Mouse (Mus musculus) heart, postnatal 4 days (tissue): ENCODE results near the gene Ehmt2. TPM values are rescaled to one million over a fixed set of nuclear protein-coding genes. Genes with fewer than 3 reads are reported as not detected.
"Not testable (repeated sequence)": the region's sequence is repeated elsewhere in the genome, so short reads cannot be mapped to it uniquely, and the experiment has no call there.

Experiments
- DNase-seq: peaks from one replicate; pipeline ENCODE4 v3.0.0; 2021
- total RNA-seq, 2 experiments: library from RNA; stranded (reverse); gene quantifications; 2 replicates each; pipeline ENCODE4 v1.2.3; 2021

The Ehmt2 gene
- total RNA-seq, 2 experiments from 2014 or later = 55.7 to 56.8 TPM

DNA sequence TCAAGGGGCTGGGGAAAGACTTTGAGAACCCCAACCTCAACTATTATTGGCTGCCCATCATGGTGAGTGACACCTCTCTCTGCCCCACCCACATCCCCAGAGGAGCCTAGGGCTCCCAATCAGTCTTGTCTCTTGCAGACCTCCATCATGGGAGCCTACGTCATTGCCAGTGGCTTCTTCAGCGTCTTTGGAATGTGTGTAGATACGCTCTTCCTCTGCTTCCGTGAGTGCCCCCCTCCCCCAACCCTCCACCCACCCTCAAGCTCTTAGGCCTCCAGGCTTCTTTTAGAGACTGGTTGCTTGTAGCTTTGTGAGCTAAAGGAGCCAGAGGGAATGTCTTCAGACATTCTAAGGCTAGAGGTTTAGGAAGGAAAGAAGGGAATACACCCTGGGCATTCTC lies 30.6 kb downstream of the Ehmt2 start:
- no peak for DNase-seq

DNA sequence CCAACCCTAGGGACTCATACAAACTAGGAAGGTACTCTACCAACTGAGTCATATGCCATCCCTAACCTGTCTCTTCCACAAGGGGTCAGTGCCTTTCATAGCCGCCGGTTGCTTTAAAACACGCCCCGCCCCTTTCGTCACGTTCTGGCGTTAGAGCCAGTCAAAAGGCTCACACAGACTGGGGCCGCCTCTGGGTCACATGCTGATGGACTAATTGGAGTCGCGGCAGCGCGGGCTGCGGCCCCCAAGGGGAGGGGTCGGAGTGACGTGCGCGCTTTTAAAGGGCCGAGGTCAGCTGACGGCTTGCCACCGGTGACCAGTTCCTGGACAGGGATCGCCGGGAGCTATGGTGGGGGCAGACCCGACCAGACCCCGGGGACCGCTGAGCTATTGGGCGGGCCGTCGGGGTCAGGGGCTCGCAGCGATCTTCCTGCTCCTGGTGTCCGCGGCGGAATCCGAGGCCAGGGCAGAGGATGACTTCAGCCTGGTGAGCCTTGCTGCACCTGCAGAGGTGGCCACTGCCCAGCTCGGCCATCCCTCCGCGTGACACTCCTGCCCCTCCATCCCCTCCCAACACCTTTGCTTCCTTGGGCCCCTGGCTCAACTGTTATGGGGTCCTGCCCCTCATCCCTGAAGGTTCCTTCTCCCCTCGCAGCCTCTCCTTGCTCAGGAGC lies 32.9 kb downstream of the Ehmt2 start, which contains the start of gene Neu1:
Gene Neu1, plus strand, starts transcription at position 193 of the 674 bp plus-strand sequence.
- DNase-seq = peak; percentile 99

DNA sequence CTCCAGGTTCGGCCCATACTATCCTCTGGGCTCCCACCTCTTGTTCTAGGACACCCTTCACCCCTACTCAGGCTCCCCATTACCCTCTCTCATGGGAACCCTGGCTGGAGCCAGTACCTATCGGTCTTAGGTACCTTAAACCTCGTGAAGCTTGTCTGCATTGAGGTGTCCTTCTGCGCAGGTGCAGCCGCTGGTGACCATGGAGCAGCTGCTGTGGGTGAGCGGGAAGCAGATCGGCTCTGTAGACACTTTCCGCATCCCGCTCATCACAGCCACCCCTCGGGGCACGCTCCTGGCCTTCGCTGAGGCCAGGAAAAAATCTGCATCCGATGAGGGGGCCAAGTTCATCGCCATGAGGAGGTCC lies 33.4 kb downstream of the Ehmt2 start:
- peak; percentile 17 for DNase-seq

DNA sequence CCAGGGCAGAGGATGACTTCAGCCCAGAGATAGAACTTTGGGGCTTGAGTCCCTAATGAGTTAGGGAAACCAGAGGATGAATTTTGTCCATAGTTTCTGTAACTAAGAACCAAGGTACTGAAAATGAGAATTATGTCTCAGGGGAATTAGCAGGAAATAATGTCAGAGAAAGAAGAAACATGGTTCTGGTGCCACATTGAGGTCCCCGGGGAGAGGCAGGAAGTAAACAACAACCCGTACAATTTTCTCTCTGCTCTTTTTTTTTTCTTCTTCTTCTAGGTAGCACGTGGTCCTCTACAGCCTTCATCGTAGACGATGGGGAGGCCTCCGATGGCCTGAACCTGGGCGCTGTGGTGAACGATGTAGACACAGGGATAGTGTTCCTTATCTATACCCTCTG lies 34.0 kb downstream of the Ehmt2 start:
- no peak for DNase-seq

DNA sequence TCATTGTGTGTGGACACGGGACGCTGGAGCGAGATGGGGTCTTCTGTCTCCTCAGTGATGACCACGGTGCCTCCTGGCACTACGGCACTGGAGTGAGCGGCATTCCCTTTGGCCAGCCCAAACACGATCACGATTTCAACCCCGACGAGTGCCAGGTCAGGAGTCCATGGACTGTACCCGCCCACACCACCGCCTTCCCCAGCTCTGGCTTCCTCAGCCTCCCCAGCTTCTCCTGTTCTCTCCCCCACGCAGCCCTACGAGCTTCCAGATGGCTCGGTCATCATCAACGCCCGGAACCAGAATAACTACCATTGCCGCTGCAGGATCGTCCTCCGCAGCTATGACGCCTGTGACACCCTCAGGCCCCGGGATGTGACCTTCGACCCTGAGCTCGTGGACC lies 35.8 kb downstream of the Ehmt2 start:
- no peak for DNase-seq

DNA sequence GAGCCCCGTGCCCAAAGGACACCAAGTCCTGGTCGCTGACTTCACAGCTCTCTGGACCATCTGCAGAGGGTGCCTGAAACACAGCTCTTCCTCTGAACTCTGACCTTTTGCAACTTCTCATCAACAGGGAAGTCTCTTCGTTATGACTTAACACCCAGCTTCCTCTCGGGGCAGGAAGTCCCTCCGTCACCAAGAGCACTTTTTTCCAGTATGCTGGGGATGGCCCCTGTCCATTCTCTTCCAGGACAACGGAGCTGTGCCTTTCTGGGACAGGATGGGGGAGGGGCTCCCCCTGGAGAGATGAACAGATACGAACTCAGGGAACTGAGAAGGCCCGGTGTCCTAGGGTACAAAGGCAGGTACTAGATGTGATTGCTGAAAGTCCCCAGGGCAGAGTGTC lies 36.6 kb downstream of the Ehmt2 start:
- DNase-seq = peak; percentile 34

DNA sequence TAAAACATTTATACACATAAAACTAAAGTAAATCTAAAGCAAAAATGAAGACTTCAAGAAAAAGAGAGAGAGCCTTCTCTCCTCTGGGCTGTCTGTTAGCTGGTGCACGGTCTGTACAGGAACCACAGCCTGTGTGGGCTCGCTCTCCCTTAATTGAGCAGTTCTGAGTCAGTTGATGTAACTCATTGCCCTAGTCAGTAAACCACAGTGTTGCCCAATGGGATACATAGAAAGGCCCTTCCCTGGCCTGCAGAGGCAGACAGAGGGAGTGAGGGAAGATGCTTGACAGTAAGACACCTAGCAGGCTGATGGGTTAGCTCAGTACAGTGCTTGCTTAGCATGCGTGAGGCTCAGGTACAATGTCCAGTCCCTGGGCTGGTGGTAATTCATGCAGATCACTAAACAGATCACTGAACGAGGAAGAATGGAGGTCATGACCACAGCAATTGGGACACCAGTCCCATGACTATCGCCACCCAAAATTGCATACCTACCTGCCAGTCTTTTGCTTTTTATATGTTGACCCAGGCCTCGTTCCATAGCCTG lies 39.8 kb downstream of the Ehmt2 start:
- DNase-seq = no peak

DNA sequence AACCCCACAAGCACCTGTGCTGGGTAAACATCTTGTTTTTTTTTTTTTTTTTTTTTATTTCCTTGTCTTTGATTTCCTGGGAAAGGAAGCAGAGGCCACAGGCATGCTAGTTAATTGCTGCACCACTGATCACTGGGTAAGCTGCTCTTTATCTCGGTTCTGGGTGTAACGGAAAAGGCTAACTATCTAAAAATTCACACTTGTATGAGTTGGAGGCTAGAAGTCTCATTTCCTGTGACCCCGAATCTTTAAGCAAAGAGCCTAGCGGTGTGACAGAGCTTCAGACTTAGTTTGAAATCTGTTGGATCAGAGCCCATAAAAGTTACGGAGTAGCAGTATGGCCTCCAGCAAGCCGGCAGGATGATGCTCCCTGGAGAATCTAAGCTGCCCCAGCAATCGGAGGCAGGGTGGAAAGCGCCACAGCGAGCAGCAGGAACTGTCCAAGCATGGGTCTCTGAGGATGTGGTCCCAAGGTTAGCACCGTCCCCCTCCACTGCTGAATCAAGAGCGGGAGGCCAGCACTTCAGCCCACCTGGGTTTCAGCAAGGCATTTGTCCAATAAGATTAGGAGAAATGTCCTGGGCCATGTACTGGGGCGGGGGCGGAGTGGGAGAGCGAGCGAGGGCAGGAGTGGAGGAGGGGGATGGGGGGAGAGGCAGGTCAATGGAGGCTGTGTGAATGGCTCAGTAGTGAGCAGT lies 43.2 kb downstream of the Ehmt2 start:
- peak; percentile 41 for DNase-seq

DNA sequence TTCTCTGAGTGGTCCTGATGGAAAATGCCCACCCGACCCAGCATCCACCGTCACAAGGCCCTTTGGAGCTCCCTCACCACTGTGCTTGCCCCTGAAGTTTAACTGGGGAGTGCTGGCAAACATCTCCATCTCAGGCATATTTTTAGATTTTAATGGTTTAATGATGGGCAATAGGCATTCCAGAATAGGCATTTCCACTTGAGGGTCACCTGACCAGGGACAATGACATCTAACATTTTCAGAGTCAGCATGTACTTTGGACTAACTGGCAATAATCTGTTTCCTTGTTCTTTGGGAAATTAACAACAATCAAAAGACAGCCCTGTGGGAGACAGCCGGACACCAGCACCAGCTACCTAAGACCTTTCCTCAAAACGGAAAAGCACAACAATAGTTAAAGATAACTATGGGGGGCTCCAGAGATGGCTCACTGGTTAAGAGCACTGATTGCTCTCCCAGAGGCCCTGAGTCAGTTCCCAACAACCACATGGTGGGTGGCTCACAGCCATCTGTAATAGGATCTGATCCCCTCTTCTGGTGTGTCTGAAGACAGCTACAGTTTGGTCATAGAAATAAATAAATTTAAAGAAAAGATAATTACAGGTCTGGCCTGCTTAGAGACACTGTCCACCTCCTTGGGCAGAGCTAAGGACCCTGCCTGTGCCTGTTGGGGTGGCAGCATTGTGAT lies 45.0 kb downstream of the Ehmt2 start:
- no peak for DNase-seq

DNA sequence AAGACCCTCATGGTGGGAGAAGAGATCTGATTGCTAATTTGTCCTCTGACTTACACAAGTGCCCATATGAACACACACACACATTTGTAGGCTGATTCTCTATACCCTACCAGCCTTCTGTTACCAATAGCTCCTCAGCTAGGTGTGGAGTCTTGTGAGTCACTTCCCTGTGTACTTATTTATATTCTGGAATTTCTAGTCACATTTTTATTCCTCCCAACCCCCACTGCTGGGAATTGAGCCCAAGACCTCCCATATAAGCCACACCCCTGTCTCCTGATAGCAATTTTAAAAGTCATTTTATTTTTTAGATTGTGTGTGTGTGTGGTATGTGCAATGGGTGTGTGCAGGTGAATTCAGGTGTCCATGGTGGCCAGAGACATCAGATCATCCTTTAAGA lies 46.1 kb downstream of the Ehmt2 start:
- DNase-seq = no peak

DNA sequence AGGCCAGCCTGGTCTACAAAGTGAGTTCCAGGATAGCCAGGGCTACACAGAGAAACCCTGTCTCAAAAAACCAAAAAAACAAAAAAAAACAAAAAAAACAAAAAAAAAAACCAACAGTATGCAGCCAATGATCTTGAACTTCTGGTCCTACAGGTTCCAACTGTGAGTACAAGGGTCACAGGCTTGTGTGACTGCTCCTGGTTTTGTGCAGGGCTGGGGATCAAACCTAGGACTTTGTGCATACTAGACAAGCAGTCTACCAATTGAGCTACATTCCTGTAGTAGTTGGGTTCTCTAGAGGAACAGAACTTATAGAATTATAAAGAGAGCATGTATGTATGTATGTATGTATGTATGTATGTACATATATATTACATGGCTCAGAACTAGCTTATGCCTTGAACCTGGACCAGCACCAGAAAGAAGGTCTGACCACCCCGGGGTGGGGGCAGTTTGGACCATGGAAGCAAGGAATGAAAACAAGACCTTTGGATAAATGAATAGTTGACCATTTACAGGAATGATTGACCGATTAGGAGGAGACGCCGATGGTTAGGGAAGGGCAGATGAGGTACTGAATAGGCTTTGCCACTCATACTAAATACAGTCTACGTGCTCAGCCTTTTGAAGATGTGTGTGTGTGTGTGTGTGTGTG lies 48.3 kb downstream of the Ehmt2 start:
- no peak for DNase-seq

DNA sequence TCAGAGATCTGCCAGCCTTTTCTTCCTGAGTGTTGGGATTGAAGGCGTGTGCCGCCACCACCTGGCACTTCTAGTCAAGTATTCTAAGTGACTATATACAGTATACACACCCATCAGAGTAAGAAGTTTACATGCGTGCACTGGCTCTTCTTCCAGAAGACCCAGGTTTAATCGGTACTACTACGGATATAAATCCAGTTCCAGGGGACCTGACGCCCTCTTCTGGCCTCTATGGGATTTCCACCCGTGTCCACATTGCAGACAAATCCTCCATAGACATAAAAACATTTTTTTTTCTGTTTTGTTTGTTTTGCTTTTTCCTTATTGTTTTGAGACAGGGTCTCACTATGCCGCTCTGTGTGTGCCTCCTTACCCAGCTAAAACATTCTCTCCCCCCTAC lies 49.3 kb downstream of the Ehmt2 start:
- DNase-seq = peak; percentile 45

DNA sequence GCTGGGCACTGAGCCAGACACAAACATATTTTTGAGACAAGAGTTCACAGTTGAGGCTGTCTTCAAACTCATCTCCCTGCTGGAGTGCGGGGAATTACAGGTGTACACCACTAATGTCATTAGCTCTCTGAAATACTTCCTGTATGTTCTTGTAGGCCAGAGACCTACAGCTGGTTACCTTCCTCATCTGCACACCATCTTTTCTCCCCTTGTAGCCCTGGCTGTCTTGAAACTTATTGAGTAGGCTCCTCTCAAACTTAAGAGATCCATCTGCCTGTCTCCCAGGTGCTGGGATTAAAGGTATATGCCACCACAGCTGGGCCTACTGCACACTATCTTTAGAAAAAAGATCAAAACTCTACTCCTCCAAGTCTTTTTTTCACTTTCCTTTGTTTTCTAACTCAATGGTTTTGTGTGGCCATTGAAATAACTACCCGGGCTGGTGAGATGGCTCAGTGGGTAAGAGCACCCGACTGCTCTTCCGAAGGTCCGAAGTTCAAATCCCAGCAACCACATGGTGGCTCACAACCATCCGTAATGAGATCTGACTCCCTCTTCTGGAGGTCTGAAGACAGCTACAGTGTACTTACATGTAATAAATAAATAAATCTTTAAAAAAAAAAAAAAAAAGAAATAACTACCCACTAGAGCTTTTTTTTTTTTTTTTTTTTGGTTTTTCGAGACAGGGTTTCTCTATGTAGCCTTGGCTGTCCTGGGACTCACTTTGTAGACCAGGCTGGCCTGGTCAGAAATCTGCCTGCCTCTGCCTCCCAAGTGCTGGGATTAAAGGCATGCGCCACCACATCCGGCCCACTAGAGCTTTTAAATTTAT lies 50.7 kb downstream of the Ehmt2 start:
- not testable (repeated sequence) for DNase-seq

DNA sequence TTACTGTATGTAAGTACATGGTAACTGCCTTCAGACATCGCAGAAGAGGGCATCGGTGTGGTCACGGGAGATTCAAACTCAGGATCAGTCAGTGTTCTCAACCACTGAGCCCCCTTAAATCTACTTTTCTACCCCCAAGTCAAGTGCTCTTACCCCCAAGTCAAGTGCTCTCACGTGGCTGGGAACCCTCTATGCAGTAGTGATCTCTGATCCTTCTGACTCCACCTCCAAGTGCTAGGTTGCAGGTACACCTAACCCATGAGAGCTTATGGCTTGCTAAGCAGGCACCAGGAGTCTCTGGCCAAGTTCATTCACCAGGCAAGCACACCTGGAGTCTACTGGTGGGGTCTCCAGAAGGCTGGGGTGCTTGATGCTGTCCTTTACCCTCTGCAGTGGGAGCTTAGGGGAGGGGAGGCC lies 51.3 kb downstream of the Ehmt2 start:
- DNase-seq = no peak

DNA sequence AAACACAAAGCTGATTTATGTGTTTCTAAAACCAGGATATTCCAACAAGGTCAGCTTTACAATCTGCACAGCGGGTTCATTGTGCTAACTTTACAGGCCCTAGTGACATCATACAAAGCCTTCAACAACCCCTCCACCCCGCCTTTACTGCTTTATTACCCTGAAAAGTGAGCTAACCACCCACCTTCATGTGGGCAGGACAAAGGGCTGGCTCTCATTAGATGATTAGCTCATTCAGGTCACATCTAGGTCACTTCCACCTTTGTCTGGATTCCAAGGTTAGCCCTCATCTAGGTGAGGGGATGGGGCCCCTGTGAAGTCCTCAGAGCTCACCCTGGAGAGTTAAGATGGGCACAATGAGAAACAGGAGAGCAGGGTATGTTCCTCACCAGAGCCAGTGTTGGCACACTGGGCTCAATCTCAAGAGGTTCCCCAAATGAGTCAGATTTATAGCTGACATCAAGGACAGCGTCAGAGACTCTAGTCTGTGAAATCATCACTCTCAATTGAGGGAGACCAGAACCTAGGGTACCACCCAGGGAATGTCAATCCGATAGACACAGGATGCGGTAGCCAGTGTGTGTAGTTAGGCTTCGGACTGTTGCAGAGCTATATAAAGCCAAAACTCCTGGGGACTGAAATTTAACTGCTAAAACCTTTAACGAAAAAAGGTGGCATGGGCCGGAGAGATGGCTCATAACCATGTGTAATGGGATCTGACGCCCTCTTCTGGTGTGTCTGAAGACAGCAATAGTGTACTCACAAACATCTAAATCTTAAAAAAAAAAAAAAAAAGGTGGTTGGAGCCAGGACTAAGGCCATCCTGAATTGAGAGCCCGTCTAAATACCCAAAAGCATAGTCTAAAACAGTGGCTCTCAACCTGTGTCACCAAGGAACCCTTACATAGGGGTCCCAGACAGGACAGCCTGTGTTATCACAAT lies 52.5 kb downstream of the Ehmt2 start:
- no peak for DNase-seq

DNA sequence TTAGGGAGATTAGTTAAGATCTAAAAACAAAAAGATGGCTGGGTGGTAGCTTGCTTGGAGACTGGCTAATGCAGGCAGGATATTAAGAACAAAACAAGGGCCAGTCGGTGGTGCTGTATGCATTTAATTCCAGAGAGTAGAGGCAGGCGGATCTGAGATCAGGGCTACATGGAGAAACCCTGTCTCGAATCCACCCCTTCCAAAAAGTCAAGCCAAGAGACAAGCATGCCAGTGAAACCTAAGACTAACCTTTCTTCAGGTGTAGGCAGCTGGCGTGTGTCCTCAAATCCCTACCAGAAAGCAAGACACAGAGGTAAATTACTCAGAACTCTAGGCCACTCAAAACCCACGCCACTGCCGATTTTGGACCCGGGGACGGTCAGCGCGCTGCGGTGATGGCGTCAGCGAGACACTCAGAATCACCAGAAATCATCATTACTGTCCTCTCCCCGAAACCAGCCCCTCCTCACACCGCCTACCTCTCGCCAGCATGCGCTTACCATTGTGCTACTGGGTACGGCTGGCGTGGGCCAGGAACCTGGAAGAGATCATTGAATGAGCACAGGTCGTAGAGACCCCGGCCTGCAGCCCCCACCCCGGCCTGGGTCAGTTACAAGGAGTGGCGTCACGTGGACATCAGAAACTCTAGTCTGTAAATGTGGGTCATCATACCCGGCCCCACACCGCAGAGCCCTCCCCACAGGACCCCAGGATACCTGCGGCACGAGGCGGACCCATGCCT lies 53.5 kb downstream of the Ehmt2 start:
- no peak for DNase-seq

DNA sequence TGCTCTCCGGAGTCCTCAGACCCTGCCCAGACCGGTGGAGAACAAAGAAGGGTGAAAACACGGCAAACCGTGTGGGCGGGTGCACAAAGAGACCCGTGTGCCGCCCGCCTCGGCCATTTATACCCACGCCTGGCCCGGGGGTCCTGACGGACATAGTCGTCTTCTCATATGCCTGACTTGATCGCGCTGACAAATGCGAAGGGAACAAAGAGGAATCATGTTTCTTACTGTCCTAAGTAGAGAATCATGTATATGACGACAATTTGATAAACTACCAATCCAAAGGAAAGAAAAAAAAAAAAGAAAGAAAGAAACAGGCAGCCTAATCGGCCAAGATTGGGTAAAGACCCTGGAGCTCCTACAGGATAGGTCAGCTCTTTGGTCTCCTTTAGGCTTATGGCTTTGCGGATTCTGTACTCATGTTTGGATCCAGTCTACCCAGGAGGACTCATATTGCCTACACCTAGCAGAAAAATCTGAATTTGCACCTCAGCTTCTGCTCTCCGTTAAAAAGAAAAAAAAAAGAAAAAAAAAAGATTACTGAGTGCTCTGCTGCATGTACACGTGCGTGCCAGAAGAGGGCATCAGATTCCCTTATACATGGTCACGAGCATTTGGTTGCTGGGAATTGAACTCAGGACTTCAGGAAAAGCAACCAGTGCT lies 54.2 kb downstream of the Ehmt2 start:
- DNase-seq = peak; percentile 89

DNA sequence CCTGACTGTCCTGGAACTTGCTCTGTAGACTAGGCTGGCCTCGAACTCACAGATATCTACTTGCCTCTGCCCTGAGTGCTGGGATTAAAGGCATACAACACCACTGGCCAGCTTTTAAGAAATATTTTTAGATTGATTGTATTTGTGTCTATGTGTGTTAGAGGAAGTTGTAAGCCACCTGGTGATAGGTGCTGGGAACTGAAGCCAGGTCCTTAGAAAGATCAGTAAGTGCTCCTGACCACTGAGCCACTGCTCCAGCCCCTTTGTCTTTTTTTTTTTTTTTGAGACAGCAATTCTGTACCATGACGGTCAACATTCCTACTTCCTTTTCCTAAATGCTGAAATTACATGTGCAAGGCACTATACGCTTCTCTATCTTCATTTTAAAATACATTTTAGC lies 55.0 kb downstream of the Ehmt2 start:
- no peak for DNase-seq

DNA sequence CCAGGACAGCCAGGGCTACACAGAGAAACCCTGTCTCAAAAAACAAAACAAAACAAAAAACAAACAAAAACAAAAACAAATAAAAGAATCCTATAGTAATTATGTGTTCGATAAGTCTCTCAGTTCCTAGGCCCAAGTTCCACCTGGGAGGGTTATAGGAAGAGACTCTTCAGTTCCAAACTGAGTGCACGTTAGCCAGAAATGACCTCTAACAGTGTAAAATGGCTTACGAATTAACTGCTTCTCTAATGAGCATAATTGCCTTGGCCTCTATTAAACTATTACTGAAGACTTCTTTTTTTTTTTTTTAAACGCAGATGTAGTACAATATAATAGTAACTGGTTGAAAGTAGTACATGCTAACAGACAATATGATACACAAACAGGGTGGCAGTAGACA lies 55.6 kb downstream of the Ehmt2 start:
- DNase-seq = no peak

DNA sequence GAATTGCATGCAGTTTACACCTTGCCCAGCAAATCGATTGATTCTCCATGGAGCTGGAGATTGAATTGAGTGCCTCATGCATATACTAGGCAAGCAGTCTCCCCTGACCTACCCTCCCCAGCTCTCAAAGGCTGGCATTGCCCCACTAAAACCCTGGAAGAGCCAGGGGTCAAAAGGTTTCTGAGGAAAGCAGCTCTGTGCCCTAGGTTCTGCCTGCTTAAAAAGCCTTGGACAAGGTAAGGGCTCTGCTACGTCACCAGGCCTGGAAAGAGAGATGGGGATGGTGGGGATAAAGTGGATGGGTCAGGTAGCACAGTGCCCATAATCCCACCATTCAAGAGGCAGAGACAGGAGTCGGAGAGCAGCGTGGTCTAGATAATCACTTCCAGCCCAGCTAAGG lies 56.6 kb downstream of the Ehmt2 start:
- no peak for DNase-seq
